Mouse (Mus musculus): ENCODE results near the gene D930007J09Rik. TPM values are rescaled to one million over a fixed set of nuclear protein-coding genes. Genes with fewer than 3 reads are reported as not detected.
A peak's percentile ranks its signal among the peaks of the same experiment; 100 is the strongest.

D930007J09Rik gene
- polyA plus RNA-seq, 2 experiments: 1.5 TPM; not detected in 1

DNA sequence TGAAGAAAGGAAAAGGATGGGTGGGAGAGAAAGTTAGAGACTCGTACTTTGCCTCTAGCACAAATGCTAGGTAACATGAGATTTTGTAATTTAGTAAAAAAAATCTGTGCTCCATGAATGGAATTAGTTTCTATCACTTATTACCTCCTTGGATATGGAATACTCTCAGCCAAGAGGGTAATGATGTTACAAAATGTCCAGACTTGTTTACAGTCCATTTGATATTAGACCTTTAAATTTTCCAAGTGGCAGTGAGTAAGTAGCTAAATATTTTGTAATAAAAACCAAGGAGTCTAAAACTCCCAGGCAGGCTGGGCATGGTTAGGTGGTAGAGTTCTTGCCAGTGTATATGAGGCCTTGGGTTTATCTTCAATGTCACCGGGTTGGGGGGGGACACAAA is 15.1 kb downstream of the D930007J09Rik start:
- ATAC-seq (ENCODE audit: low FRiP score, low read depth) (no peak), DNase-seq (ENCODE audit: low spot score) (no peak)
- no peaks in the 10 kb centered on the region for H3K36me3 ChIP-seq (ENCODE audit: control insufficient read depth, insufficient read depth, low read length)
- H3K9me3 ChIP-seq (ENCODE audit: control insufficient read depth, low read length): no peaks in the 10 kb centered on the region
- H3K4me3 ChIP-seq (replicated peaks; ENCODE audit: low read length): no peak overlapping the region
- no peak for TF ChIP-seq POLR2A (IDR thresholded peaks at IDR 0.05; ENCODE audit: borderline replicate concordance, extremely low read depth, insufficient read depth, insufficient read length)
- no peaks in the 10 kb centered on the region for H3K4me1 ChIP-seq (ENCODE audit: control insufficient read depth, insufficient read depth, low read length)
- 58% methylated on average over 2 of the region's 2 CpGs for WGBS
- no peak overlapping the region for H3K27ac ChIP-seq (replicated peaks; ENCODE audit: low read depth, low read length)
- no peak overlapping the region for H3K4me2 ChIP-seq (replicated peaks; ENCODE audit: low read depth, low read length, severe bottlenecking)
- H3K9ac ChIP-seq (ENCODE audit: low read depth, low read length, severe bottlenecking): no peak overlapping the region
- no peaks in the 10 kb centered on the region for H3K27me3 ChIP-seq (ENCODE audit: control insufficient read depth, insufficient read depth, low read length)

DNA sequence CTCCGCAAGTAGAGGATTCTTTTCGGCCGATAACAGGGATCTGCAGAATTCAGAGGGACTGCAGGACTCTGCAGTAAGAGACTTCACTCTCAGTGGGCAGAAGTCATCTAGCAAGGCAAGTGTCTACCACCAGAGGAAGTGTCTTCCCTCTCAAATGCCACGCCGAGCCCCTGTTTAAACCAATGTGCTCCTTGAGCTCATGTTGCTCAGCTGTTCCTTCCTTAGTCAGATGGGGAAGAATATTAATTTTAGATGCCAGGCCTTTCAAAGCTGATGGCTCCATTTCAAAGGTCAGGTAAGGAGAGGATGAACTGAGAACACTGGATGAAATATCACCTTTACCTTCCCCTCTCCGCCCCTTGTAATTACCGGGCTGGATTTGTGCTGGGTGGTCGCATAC is 18.8 kb downstream of the D930007J09Rik start, which contains the start of gene Mylk4:
Mylk4 (minus strand) TSS at position 139 of the 400 bp plus-strand sequence.
- Histone ChIP-seq H3K4me2 (replicated peaks; ENCODE audit: low read depth, low read length, severe bottlenecking) (no peak within 1 kb of the TSS), H3K27ac (replicated peaks; ENCODE audit: low read depth, low read length) (no peak within 1 kb of the TSS), H3K4me3 (replicated peaks; ENCODE audit: low read length) (no peak within 1 kb of the TSS), H3K4me1 (ENCODE audit: control insufficient read depth, insufficient read depth, low read length) (peaks cover 3% of the 10 kb centered on the region; the same call in 1 of the 2 replicates), H3K27me3 (ENCODE audit: control insufficient read depth, insufficient read depth, low read length) (no peaks in the 10 kb centered on the region), H3K9me3 (ENCODE audit: control insufficient read depth, low read length) (no peaks in the 10 kb centered on the region), H3K9ac (ENCODE audit: low read depth, low read length, severe bottlenecking) (no peak within 1 kb of the TSS), H3K36me3 (ENCODE audit: control insufficient read depth, insufficient read depth, low read length) (no peaks in the 10 kb centered on the region)
- no peak for TF ChIP-seq POLR2A (IDR thresholded peaks at IDR 0.05; ENCODE audit: borderline replicate concordance, extremely low read depth, insufficient read depth, insufficient read length)
- ATAC-seq (ENCODE audit: low FRiP score, low read depth): no peak
- no peak for DNase-seq (ENCODE audit: low spot score)
- 85% methylated on average over 8 of the region's 8 CpGs for WGBS

DNA sequence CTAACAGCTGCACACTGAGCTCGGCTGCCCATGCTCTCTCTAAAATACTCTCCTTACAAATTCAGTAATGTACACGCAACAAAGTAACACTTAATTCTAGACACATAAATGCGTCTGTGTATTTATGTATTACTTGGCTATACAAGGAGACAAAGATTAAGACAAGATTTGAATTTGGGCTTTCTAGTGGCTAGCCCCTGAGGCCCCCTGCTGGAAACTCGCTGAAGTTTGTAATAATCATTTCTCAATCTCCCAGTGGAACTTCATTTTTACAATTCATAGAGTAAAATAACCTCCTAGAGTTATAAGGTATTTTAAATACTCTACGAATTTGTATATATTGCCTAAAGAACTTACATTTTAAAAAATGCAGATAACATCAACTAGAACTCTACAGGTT is 19.6 kb downstream of the D930007J09Rik start:
- no peak for ATAC-seq (ENCODE audit: low FRiP score, low read depth)
- Histone ChIP-seq H3K27ac (replicated peaks; ENCODE audit: low read depth, low read length) (no peak overlapping the region), H3K4me2 (replicated peaks; ENCODE audit: low read depth, low read length, severe bottlenecking) (no peak overlapping the region), H3K4me3 (replicated peaks; ENCODE audit: low read length) (no peak overlapping the region), H3K4me1 (ENCODE audit: control insufficient read depth, insufficient read depth, low read length) (peaks cover 9% of the 10 kb centered on the region), H3K9me3 (ENCODE audit: control insufficient read depth, low read length) (no peaks in the 10 kb centered on the region), H3K9ac (ENCODE audit: low read depth, low read length, severe bottlenecking) (no peak overlapping the region), H3K27me3 (ENCODE audit: control insufficient read depth, insufficient read depth, low read length) (no peaks in the 10 kb centered on the region), H3K36me3 (ENCODE audit: control insufficient read depth, insufficient read depth, low read length) (no peaks in the 10 kb centered on the region)
- no peak for DNase-seq (ENCODE audit: low spot score)
- no peak for TF ChIP-seq POLR2A (IDR thresholded peaks at IDR 0.05; ENCODE audit: borderline replicate concordance, extremely low read depth, insufficient read depth, insufficient read length)
- WGBS: 58% methylated on average over 5 of the region's 5 CpGs

DNA sequence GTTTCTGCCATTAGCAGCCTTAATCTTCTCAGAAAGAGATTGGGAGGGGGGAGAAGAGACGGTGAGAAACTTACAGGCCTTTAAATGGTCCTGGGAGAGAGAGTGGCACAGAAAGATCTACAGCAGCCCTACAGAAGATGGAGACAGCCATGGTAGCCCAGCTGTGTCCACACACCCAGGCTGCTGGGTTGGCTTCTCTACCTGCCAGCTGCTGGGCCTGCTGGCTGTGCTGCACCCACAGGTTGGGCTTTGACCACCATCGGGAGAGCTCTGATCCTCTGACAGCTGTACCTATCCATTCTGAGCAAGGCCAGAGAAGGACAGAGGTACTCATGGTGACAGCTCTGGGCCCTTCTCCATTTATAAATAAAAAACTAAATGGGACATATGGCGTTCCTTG is 23.8 kb downstream of the D930007J09Rik start:
- TF ChIP-seq POLR2A (IDR thresholded peaks at IDR 0.05; ENCODE audit: borderline replicate concordance, extremely low read depth, insufficient read depth, insufficient read length): no peak
- H3K4me2 ChIP-seq (replicated peaks; ENCODE audit: low read depth, low read length, severe bottlenecking): no peak overlapping the region
- H3K27me3 ChIP-seq (ENCODE audit: control insufficient read depth, insufficient read depth, low read length): no peaks in the 10 kb centered on the region
- WGBS: 58% methylated on average over 3 of the region's 3 CpGs
- no peak overlapping the region for H3K4me3 ChIP-seq (replicated peaks; ENCODE audit: low read length)
- H3K27ac ChIP-seq (replicated peaks; ENCODE audit: low read depth, low read length): no peak overlapping the region
- peaks cover 10% of the 10 kb centered on the region for H3K4me1 ChIP-seq (ENCODE audit: control insufficient read depth, insufficient read depth, low read length)
- 0 out of 2 replicates have a peak overlapping the region, but pooled peaks have one; percentile 7 for H3K9ac ChIP-seq (ENCODE audit: low read depth, low read length, severe bottlenecking)
- peak; percentile 19; the same call in 1 of the 2 replicates for ATAC-seq (ENCODE audit: low FRiP score, low read depth)
- H3K36me3 ChIP-seq (ENCODE audit: control insufficient read depth, insufficient read depth, low read length): no peaks in the 10 kb centered on the region
- no peak for DNase-seq (ENCODE audit: low spot score)
- H3K9me3 ChIP-seq (ENCODE audit: control insufficient read depth, low read length): no peaks in the 10 kb centered on the region

DNA sequence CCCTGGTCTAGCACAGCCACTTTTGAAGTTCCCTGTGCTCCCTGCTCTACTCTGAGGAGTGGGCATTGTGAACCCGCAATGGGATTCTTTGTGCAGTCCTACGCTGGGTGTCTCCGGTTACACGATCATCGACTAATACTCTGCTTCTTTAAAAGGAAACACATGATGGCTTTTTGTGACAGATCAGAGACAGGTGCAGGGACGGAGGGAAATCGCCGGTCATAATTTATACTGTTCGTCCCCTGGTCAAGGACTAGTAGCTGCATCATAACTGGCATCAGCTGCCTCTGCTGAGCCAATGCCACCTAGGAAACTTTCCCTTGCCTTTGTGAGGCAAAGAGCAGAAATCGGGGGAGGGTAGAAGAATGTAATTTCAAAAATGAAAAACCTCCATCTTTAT is 26.3 kb downstream of the D930007J09Rik start:
- no peak overlapping the region for H3K27ac ChIP-seq (replicated peaks; ENCODE audit: low read depth, low read length)
- 50% methylated on average over 10 of the region's 10 CpGs for WGBS
- no peak overlapping the region for H3K4me3 ChIP-seq (replicated peaks; ENCODE audit: low read length)
- no peaks in the 10 kb centered on the region for H3K36me3 ChIP-seq (ENCODE audit: control insufficient read depth, insufficient read depth, low read length)
- H3K27me3 ChIP-seq (ENCODE audit: control insufficient read depth, insufficient read depth, low read length): no peaks in the 10 kb centered on the region
- no peaks in the 10 kb centered on the region for H3K9me3 ChIP-seq (ENCODE audit: control insufficient read depth, low read length)
- H3K9ac ChIP-seq (ENCODE audit: low read depth, low read length, severe bottlenecking): no peak overlapping the region
- no peak for DNase-seq (ENCODE audit: low spot score)
- no peak for TF ChIP-seq POLR2A (IDR thresholded peaks at IDR 0.05; ENCODE audit: borderline replicate concordance, extremely low read depth, insufficient read depth, insufficient read length)
- H3K4me2 ChIP-seq (replicated peaks; ENCODE audit: low read depth, low read length, severe bottlenecking): no peak overlapping the region
- peak; percentile 74 for ATAC-seq (ENCODE audit: low FRiP score, low read depth)
- peaks cover 10% of the 10 kb centered on the region for H3K4me1 ChIP-seq (ENCODE audit: control insufficient read depth, insufficient read depth, low read length)

DNA sequence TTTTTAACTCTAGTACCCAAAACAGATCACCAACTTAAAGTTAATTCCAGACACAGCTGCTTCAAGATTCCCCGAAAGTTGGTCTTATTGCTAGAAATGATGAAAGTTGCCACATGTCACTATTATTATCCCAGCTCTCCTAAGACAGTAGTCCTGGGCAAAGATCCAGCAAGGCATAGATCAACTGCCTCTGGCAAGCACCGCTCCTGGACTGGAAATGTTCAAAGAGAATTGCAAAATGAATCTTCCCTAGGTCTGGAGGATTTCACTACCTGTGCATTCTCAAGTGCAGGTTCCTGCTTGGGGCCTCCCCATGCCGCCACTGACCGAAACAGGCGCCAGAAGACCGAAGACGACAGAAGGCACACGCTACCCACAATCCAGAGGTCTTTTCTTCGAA is 26.8 kb downstream of the D930007J09Rik start:
- no peak for TF ChIP-seq POLR2A (IDR thresholded peaks at IDR 0.05; ENCODE audit: borderline replicate concordance, extremely low read depth, insufficient read depth, insufficient read length)
- Histone ChIP-seq H3K4me1 (ENCODE audit: control insufficient read depth, insufficient read depth, low read length) (peaks cover 13% of the 10 kb centered on the region), H3K27me3 (ENCODE audit: control insufficient read depth, insufficient read depth, low read length) (no peaks in the 10 kb centered on the region), H3K27ac (replicated peaks; ENCODE audit: low read depth, low read length) (no peak overlapping the region), H3K4me2 (replicated peaks; ENCODE audit: low read depth, low read length, severe bottlenecking) (0 out of 2 replicates have a peak overlapping the region, but pooled peaks have one; percentile 1), H3K36me3 (ENCODE audit: control insufficient read depth, insufficient read depth, low read length) (no peaks in the 10 kb centered on the region), H3K9me3 (ENCODE audit: control insufficient read depth, low read length) (no peaks in the 10 kb centered on the region), H3K9ac (ENCODE audit: low read depth, low read length, severe bottlenecking) (no peak overlapping the region), H3K4me3 (replicated peaks; ENCODE audit: low read length) (no peak overlapping the region)
- no peak for DNase-seq (ENCODE audit: low spot score)
- ATAC-seq (ENCODE audit: low FRiP score, low read depth): 0 out of 2 replicates have a peak, but pooled peaks have one; percentile 2
- WGBS: 78% methylated on average over 9 of the region's 9 CpGs
